Mouse (Mus musculus) adrenal gland, adult 2 months (tissue): ENCODE data around the gene Wwc1. TPM values are rescaled to one million over a fixed set of nuclear protein-coding genes. Genes with fewer than 3 reads are reported as not detected.

Experiments
- DNase-seq: peaks from one replicate; pipeline ENCODE4 v3.0.0; 2021
- long read RNA-seq: library from polyadenylated mRNA; stranded (forward); transcript quantifications from one replicate; pipeline ENCODE4 v2.0.0, GENCODE M21; 2021
- polyA plus RNA-seq: library from polyadenylated mRNA; depleted of rRNA; stranded (reverse); fragments of >200 nt; gene quantifications from 2 replicates; pipeline ENCODE4 v1.2.3, GENCODE M21; 2012; rRNA removed
- total RNA-seq, 2 experiments: library from RNA; stranded (reverse); gene quantifications; 2 replicates each; pipeline ENCODE4 v1.2.3; 2021

Gene Wwc1
- total RNA-seq (10 to 100 TPM; 81.6 to 88.3 TPM), polyA plus RNA-seq (27.1 and 35.2 TPM in 2 replicates)
- long read RNA-seq, full-length matches to known transcripts, result 94 of 113 reads
- long read RNA-seq, partial matches to known transcripts, result 12 of 113 reads
- long read RNA-seq, other reads (novel, unspliced or antisense), result 7 of 113 reads

- peak; percentile 86 for DNase-seq
Observed at GRCm38 (mm10) chr11:35980411-35980917, at the start of gene Wwc1. Gene Wwc1, minus strand, starts transcription at chr11:35980527.

DNA sequence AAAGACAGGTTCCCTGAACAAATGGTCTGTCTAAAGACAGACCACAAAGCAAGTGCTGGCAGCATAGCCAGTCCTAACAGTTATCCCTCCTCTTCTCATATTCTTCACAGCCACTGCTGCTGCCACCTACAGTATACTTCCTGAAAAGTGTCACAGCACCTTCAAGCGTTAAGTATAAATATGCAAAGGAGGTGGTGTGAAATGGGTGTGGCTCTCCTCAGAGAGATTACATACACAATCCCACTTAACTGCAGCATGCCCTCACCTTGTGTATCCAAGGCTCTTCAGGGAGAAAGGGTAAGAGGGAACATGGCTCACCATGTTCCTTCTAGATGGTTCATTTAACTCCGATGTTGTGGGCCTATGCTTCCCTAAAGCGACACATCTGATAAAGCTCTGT, 39.7 kb upstream of the Wwc1 start:
- DNase-seq, result no peak

GRCm38 (mm10) chr11:36013179-36013578, 32.9 kb upstream of the Wwc1 start:
- DNase-seq, result no peak

DNA sequence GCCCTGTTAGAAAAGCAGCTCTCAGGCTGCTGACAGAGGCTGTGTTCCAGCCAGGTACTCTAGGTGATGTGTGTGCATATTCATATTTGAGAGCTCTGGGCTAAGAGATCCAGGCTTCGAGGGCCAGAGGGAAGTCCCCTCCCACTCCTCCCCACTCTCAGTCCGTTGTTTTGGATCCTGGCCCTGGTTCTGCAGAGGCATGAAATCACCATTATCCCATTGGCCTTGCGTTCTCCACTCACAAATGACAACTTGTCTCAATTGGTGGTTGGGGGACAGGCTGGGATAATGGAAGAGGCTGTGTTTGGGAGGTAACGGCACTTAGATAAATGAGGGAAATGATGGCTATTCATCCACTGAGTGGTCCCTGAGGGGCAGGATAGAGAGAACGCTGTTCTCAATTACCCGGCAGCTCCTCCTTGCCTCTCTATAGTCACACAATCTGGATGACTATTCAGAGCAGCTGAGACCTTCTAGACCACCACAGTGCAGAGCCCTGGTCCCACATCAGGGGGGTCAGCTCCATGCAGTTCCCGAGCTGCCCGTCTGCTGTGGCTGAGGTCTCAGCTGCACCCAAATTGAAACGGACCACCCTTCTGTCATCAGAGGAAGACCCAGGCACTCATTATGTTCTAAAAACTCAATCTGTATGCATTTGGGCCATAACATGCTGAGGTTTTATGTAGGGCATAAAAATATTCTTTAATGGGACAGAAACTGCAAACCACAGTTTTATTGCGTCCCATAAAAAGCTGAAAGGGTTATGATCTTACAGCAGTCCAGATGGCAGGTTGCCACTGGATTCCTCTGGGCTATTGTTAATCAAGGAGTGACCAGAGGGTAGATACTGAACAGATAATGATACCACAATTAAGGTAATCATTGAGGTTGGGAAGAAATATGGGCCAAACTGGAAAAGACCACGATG, 29.2 kb upstream of the Wwc1 start:
- no peak for DNase-seq

DNA sequence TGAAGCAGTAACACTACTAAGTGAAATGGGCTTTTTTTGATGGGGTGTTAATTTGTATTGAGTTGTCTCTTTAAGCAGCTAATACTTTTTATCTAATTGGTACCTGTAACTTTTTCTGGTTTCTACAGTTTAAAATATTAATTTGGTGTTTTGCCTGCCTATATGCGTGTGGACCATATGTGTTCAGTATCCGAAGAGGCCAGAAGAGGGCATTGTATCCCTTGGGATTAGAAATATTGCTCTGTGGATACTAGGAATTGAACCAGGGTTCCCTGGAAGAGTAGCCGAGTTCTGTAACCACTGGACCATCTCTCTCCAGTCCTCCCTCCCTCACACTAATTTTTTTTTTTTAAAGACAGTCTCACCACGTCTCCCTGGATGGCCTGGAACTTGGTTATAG, 22.6 kb upstream of the Wwc1 start:
- no peak for DNase-seq

- peak; percentile 91 for DNase-seq
Observed at GRCm38 (mm10) chr11:36001282-36001970, 21.1 kb upstream of the Wwc1 start.

- no peak for DNase-seq
Observed at GRCm38 (mm10) chr11:36000585-36001281, 20.4 kb upstream of the Wwc1 start.

DNA sequence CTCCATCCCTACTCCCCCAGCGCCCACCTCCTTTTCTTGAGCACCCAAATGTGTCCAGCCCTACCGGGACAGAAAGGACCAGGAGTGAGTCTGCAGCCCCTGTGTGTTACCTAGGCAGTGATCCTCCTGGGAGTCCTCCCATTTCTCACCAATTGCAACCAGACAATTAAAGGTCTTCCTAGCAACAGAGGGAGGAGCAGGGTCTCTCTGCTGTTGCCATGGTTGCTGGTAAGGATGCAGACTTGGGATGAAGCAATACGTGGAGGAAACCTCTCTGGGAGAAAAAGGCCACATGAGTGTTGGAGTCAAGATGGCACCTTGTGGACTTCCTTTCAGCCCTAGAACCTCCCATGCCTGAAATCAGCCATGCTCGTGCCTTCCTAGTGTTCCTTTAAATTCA, 19.7 kb upstream of the Wwc1 start:
- no peak for DNase-seq

DNA sequence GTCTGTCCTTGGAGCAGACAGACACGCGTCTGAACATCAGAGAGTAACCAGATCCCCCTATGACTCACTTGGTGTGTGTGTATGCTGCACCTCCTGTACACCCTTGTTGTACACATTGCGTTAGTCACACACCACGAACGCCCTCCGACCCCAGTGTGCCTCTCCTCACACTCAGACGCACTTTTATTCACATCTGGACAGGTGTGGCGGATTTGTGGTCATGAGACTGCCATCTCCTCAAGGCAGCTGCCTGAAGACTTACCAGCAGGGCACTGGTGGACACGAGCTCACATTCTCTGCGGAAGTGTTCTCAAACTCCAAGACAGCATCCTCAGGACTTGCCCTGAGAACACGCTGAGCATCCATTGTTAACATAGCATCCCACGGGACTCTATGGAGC, 17.7 kb upstream of the Wwc1 start:
- DNase-seq, result no peak

DNA sequence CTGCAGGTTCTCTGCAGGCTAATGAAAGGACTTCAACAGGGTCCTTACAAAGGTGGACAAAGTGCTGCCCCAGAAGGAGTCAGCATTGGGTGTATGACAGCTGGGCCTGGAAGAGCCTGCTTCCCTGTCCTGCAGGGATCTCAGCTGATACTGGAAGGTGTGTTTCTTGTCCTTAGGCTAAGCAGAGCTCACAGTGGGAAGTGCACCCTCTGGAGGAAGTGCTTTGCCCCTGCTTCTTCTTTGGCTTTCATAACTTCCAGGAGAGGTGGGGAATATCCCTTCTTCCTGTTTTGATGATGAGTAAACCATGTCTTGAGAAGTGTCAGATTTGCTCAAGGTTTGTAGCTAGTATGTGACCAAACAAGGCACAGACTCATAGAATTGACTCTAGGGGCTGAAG, 15.0 kb upstream of the Wwc1 start:
- DNase-seq, result no peak

DNA sequence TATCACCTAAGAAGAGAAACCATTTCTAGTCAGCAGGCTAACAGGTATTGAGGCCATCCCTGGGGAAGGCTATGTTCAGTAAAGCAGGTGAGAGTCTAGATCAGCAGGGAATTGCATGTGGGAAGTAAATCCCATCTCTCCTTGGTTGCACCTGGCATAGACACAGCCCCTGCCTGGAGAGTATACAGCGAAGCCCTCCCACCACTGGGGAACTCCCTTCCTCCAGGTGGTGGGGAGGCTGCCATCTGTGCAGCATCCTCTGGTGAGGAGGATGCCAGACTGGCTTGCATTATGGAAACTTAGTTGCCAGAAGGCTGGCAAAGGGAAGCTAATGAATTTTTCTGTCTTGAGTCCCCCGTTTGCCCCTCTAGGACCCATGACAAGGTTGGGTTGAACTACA, 11.5 kb upstream of the Wwc1 start:
- DNase-seq, result no peak

GRCm38 (mm10) chr11:35989967-35990366, 9.6 kb upstream of the Wwc1 start:
- no peak for DNase-seq

GRCm38 (mm10) chr11:35985841-35986393, 5.6 kb upstream of the Wwc1 start:
- peak; percentile 69 for DNase-seq

- peak; percentile 63 for DNase-seq
Observed at GRCm38 (mm10) chr11:35982734-35983133, 2.4 kb upstream of the Wwc1 start.

DNA sequence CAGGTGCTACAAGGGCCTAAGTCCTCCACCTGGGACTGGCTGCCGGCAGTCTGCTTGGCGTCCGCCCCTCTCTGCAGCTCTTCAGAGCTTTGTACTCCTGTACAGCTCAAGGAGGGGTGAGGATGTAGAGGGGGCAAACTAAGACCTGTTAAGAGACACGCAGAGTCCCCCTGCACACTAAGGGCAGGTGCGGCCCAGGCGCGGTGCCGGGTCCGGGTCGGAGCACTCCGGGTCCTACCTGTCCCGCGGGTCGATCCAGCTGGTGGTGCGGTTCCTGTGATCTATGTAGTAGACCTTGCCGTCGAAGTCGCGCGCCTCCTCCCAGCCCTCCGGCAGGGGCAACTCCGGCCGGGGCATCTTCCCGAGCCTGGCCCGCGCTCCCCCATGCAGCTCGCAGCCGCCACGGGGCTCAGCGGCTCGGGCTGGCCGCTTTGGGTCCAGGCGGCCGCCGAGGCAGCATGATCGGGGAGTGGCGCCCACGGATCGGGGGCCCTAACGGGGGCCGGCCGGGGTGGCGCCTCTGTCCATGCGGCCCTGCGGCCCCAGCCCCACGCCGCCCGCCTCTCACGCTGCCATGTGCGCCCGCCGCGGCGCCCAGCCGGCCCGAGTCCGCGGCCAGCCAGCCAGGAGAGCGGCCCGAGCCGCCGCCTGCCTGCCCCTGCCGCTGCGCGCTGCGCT, 455 bp downstream of the Wwc1 start:
- peak; percentile 62 for DNase-seq

GRCm38 (mm10) chr11:35979266-35979732, 1.0 kb downstream of the Wwc1 start:
- DNase-seq, result no peak

- DNase-seq, result no peak
Observed at GRCm38 (mm10) chr11:35977796-35978195, 2.5 kb downstream of the Wwc1 start.

- no peak for DNase-seq
Observed at GRCm38 (mm10) chr11:35977096-35977495, 3.2 kb downstream of the Wwc1 start.

DNA sequence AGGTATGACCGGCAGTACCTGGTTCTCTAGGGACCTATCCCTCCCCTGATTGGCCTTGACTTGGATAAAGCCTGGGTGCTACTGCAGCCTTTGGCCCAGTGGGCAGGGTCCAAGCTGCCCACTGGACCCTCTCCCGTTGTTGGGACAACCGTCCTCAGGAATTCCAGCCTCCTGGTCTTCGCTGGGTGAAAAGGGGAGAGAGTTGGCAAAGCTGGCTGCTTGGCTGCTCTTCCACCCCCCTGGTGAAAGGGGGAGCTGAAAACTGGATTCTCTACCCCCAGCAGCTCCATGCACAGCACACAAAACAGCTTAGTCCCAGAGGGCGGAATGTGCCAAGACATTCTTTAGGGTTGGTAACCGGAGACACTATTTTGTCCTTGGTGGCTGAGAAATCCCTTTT, 3.8 kb downstream of the Wwc1 start:
- DNase-seq, result no peak

- peak; percentile 80 for DNase-seq
Observed at GRCm38 (mm10) chr11:35974632-35975450, 5.5 kb downstream of the Wwc1 start.
